Mouse (Mus musculus): ENCODE measurements around the gene Slc29a3.

Gene Slc29a3

GRCm38 (mm10) chr10:60752040-60753020, at the start of gene Slc29a3:
Gene Slc29a3, minus strand, starts transcription at chr10:60752794.
- DNase-seq (ENCODE audit: low spot score) = peak; percentile 90

GRCm38 (mm10) chr10:60801898-60802412, 49.4 kb upstream of the Slc29a3 start:
- DNase-seq (ENCODE audit: low spot score) = no peak

- no peak for DNase-seq (ENCODE audit: low spot score)
Observed at GRCm38 (mm10) chr10:60801168-60801897, 48.7 kb upstream of the Slc29a3 start.

- no peak for DNase-seq (ENCODE audit: low spot score)
Observed at GRCm38 (mm10) chr10:60800295-60801167, 47.9 kb upstream of the Slc29a3 start.

- DNase-seq (ENCODE audit: low spot score) = no peak
Observed at GRCm38 (mm10) chr10:60797682-60798422, 45.3 kb upstream of the Slc29a3 start.

- no peak for DNase-seq (ENCODE audit: low spot score)
Observed at GRCm38 (mm10) chr10:60796474-60796873, 43.9 kb upstream of the Slc29a3 start.

- no peak for DNase-seq (ENCODE audit: low spot score)
Observed at GRCm38 (mm10) chr10:60796028-60796427, 43.4 kb upstream of the Slc29a3 start.

- DNase-seq (ENCODE audit: low spot score) = no peak
Observed at GRCm38 (mm10) chr10:60794792-60795191, 42.2 kb upstream of the Slc29a3 start.

- DNase-seq (ENCODE audit: low spot score) = no peak
Observed at GRCm38 (mm10) chr10:60794374-60794773, 41.8 kb upstream of the Slc29a3 start.

- no peak for DNase-seq (ENCODE audit: low spot score)
Observed at GRCm38 (mm10) chr10:60792841-60793240, 40.2 kb upstream of the Slc29a3 start.

GRCm38 (mm10) chr10:60792365-60792764, 39.8 kb upstream of the Slc29a3 start:
- DNase-seq (ENCODE audit: low spot score) = no peak

- DNase-seq (ENCODE audit: low spot score) = no peak
Observed at GRCm38 (mm10) chr10:60790912-60791311, 38.3 kb upstream of the Slc29a3 start.

GRCm38 (mm10) chr10:60787303-60788074, 34.9 kb upstream of the Slc29a3 start:
- no peak for DNase-seq (ENCODE audit: low spot score)

GRCm38 (mm10) chr10:60783608-60784007, 31.0 kb upstream of the Slc29a3 start:
- no peak for DNase-seq (ENCODE audit: low spot score)

- DNase-seq (ENCODE audit: low spot score) = peak; percentile 61
Observed at GRCm38 (mm10) chr10:60779628-60780027, 27.0 kb upstream of the Slc29a3 start.

- DNase-seq (ENCODE audit: low spot score) = no peak
Observed at GRCm38 (mm10) chr10:60778542-60778941, 25.9 kb upstream of the Slc29a3 start.

GRCm38 (mm10) chr10:60775473-60775872, 22.9 kb upstream of the Slc29a3 start:
- no peak for DNase-seq (ENCODE audit: low spot score)

- DNase-seq (ENCODE audit: low spot score) = no peak
Observed at GRCm38 (mm10) chr10:60774616-60775015, 22.0 kb upstream of the Slc29a3 start.

GRCm38 (mm10) chr10:60770855-60771254, 18.3 kb upstream of the Slc29a3 start:
- no peak for DNase-seq (ENCODE audit: low spot score)

GRCm38 (mm10) chr10:60768614-60769013, 16.0 kb upstream of the Slc29a3 start:
- DNase-seq (ENCODE audit: low spot score) = no peak
